Mouse (Mus musculus) layer of hippocampus, postnatal 14 days (tissue): ENCODE measurements at regions not wholly inside any gene's neighbourhood (a gene's known extent, or its start where the extent isn't known, plus 50 kb on each side); places are given as distances from the start of the nearest gene placed in this dataset.
A peak's percentile ranks its signal among the peaks of the same experiment; 100 is the strongest.
"Not testable (repeated sequence)": the region's sequence is repeated elsewhere in the genome, so short reads cannot be mapped to it uniquely, and the experiment has no call there.

ENCODE experiments used
- DNase-seq, 2 experiments: peaks; one replicate each; pipeline ENCODE4 v3.0.0; 2021 to 2022; ENCODE audit warnings: low spot score in 2 of 2, mixed read lengths in 1 of 2

DNA sequence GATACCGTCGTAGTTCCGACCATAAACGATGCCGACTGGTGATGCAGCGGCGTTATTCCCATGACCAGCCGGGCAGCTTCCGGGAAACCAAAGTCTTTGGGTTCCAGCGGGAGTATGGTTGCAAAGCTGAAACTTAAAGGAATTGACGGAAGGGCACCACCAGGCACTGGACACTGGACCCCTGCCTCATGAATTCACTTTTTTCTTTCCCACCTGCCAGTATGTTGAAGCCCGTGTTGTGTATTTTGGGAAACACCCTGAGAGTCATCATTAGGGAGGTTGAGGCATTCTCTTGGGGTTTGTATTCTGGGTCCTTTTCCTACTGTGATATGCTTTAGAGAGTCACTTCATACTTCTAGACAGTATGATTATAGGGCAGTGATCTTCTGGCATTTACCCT, 197.9 kb downstream of the Samd9l start:
- not testable (repeated sequence) for DNase-seq

DNA sequence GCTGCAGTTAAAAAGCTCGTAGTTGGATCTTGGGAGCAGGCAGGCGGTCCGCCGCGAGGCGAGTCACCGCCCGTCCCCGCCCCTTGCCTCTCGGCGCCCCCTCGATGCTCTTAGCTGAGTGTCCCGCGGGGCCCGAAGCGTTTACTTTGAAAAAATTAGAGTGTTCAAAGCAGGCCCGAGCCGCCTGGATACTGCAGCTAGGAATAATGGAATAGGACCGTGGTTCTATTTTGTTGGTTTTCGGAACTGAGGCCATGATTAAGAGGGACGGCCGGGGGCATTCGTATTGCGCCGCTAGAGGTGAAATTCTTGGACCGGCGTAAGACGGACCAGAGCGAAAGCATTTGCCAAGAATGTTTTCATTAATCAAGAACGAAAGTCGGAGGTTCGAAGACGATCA, 198.3 kb downstream of the Samd9l start:
- peak in 1 of 2 experiments; percentile 58 for DNase-seq

DNA sequence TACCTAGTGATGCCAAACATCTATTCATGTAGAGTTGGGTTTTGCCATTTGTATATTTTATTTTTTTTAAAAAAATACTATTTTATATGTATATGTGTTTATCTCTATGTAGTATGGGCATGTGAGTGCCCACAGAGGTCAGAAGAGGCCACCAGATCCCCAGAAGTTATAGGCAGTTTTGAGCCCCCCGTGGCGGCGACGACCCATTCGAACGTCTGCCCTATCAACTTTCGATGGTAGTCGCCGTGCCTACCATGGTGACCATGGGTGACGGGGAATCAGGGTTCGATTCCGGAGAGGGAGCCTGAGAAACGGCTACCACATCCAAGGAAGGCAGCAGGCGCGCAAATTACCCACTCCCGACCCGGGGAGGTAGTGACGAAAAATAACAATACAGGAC, 198.8 kb downstream of the Samd9l start:
- DNase-seq: peak; percentile 16 to 34

DNA sequence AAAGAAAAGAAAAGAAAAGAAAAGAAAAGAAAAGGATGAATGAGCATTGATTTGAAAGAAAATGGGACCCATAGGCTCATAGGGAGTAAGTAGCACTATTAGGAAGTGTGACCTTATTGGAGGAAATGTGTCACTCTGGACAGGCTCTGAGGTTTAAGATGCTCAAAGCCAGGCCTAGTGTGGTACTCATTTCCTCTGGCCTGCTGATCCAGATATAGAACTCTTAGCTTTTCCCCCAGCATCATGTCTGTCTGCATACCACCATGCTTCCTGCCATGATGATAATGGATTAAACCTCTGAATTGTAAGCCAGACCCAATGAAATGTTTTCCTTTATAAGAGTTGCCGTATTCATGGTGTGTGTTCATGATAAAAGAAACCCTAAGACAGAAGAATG, 206.9 kb downstream of the Samd9l start:
- not testable (repeated sequence) for DNase-seq

DNA sequence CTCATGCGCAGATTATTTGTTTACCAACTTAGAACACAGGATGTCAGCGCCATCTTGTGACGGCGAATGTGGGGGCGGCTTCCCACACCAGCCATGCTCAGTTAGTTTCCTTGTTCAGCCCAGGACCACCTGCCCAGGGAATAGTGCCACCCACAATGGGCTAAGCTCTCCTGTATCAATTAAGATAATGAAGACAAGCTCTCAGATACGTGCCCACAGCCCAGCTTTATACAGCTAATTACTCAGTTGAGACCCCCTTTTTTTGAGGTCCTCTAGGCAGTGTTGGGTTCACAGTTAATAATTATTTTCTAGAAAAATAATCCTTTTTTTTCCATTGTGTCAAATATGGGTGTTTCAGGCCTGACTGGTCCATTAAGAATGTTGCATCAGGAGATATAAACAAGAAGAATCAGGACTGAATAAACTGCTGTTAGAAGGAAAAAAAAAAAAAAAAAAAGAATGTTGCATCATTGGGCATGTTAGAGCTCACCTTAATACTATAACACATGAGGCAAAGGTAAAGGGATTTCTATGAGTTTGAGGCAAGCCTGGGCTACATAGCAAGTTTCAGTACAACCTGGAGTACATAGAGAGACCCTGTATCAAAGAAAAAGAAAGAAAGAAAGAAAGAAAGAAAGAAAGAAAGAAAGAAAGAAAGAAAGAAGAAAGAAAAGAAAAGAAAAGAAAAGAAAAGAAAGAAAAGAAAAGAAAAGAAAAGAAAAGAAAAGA, 207.5 kb downstream of the Samd9l start:
- not testable (repeated sequence) for DNase-seq

DNA sequence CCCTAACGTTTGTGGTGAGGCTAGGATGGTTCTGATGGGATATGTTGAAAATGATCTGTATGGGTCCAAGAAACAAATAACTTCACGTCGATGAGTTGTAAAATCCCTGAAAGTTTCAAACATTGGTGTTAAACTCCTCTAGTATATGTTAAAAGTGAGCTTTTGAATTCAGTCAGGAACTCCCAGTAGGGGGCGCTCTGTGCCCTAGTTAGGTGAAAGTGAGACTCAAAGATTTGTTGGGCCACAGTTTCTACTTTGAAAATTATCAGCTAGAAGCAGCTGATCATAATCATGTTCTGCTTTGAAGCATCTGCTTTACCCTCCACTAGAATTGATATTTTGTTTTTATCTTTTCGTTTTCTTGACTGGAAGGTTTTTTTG, 215.6 kb downstream of the Samd9l start:
- DNase-seq: peak; percentile 2 to 40

DNA sequence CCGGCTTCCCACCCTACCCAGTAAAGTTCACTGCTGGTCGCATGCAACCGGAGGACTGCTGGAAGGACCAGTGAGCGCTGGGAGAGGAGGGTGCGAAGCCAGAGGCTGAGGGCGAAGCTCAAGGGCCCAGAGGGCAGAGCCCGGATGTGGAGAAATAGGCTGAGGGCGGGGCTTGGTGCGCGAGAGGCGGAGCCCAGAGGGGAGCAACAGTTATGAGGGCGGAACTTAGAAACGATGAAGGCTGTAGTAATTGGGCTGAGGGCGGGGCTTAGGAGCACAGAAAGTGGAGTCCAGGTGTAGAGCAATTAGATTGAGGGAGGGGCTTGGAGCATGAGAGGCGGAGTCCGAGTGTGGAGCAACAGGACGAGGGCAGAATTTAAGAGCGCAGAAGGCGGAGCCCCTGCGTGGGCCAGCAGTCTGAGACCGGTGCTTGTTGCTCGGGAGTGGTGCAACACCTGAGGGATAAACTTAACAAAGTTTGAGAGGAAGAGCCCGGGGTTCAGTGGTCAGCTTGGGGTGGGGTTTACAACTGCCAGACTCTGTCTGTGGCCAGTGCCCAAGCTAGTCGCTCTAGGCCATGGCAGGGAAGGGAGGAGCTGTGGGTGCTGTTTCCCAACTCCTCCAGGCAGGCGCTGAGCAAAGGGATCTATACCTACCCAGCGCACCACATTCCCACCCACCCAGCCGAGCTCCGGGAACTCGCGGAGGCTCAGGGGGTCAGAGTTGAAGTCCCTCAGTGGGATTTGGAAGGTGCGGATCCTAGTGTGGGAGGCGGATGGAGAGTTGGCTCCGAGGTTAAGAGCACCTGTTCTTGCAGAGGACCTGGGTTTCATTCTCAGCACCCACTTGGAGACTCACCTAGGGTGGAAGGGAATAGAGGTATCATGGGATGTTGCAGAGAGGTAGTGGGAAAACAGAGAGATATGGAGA, 216.2 kb downstream of the Samd9l start:
- peak in 1 of 2 experiments; percentile 1 for DNase-seq

DNA sequence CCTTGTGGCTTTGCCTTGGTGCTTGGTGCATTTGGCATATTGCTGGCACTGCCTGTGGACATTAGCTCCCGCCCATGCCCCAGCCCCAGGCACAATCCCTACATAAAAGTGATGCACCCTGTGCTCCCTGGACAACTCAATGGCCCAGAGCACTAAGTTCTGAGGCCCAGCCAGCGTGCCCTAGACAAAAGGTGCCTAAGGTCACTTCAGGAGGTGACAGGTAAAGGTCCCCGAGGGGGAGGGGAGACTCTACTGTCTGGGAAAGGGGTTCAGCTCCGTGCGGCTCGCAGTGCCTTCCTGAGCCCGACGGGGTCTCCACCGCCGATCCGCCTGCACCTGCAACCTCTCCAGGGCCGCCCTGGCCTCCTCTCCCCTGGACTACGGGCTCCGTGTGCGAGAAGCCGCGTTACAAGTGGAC, 216.9 kb downstream of the Samd9l start:
- not testable (repeated sequence) for DNase-seq

DNA sequence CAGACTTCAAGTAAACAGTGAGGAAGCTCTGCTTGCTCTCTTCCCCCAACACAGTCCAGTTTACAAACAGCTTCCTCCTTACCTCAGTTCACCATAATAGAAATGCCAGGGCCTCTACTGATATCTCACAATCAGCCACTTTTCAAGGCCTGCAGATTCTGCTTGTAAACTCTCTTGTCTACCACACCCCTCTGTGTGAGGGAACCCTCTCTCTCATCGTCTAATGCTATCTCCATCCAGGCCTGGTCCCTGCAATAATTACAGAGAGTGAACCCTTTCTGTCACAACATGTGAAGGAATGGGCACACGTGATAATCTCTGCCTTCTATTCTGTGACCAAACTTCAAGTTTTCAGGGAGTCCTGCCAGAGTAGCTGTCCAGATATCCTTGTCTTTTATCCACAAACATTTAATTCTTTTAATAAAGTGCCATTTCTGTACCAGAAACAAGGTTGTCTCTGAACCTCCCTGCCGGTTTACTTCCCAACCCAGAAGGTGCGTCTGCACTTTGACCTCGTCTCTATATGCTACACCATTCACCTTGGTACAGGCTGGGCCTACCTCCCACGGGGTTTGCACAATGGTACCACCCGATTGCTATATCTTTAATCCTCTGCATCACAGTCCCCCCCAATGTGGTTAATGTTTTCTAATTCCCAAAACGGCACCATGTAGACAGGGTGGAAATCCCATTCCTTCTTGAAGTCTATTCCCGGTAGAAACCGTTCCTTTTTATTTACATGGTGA, 219.6 kb downstream of the Samd9l start:
- not testable (repeated sequence) for DNase-seq

DNA sequence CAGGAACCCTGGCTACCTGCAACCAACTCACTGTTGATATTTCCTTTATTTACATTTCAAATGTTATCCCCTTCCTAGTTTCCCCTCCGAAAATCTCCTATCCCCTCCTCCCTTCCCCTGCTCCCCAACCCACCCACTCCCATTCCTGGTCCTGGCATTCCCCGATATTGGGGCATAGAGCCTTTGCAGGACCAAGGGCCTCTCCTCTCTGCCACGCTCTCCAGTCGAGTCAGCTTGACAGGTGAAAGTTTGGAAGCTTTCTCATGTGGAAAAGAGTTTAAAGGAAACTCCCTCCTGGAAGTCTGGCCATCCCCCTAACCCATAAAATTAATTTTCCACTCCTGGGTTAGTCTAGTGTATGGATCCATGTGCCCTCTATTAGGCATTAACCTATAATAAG, 229.9 kb downstream of the Samd9l start:
- DNase-seq: not testable (repeated sequence)

DNA sequence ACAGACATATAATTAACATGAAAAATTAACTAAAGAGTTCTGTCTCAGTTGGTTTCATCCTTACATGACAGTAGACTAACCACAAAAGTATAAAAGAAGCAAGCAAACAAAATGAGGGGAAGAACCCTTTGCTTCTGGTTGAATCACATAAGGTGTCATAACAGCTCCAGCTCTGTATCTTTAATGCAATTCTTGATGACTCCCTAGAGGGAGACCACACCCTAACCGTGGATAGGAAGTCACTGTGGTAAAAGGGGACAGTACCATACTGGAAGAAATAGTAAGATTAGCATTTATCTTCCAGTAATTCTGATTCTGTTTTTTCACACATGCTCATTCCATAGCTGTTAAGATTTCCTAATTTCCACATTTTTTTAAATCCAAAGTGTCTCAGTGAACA, 233.2 kb downstream of the Samd9l start:
- DNase-seq: not testable (repeated sequence)

DNA sequence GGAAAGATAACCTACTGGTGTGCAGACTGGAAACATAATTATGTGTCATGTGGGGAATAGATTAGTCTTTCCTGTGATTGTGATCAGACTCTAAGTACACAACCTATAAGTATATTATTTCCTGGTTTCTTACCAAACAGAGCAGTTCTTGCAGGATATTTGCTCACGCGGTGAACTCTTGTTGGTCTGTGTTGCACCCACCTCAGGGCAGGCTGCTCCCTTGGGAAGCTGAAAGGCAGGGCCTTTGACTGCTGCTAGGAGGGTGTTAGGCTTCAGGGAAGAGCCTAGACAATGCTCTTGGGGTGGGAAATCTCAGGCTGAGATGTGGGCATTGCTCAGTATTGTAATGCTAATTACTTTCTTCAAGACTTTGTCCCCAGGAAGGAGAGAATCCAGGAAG, 247.5 kb downstream of the Samd9l start:
- not testable (repeated sequence) for DNase-seq

DNA sequence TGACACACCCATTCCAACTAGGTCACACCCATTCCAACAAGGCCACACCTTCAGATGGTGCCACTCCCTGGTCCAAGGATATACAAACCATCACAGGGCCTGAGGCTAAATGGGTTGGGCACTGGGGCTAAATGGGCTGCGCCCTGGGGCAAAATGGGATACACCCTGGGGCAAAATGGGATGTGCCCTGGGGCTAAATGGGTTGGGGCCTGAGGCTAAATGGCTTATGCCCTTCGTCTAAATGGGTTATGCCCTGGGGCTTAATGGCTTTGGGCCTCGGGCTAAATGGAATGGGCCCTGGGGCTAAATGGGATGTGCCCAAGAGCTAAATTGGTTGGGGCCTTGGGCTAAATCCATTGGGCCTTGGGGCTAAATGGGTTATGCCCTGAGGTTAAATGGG, 261.5 kb downstream of the Samd9l start:
- not testable (repeated sequence) for DNase-seq

DNA sequence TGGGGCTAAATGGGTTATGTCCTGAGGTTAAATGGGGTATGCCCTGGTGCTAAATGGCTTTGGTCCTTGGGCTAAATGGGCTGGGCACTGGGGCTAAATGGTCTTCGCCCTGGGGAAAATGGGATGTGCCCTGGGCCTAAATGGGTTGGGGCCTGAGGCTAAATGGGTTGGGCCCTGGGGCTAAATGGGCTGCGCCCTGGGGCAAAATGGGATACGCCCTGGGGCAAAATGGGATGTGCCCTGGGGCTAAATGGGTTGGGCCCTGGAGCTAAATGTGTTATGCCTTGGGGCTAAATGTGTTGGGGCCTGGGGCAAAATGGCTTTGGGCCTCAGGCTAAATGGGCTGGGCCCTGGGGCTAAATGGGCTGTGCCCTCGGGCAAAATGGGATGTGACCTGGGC, 265.6 kb downstream of the Samd9l start:
- not testable (repeated sequence) for DNase-seq

DNA sequence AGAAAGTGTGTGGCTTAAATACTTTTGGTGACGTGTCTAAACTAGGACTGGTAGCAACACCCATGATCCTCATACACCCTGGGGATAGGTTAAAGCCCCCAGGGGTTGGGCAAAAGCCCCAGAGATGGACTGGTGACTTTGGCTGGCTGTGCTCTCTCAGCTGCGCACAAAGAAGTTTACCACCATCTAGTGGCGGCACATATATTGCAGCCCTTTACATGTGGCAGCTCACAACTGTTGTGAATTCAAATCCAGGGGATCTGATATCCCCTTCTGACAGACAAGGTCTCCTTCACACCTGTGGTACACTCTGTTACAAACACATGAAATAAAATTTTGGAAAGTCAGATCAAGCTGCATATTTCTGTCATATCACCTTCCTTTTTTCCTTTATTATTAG, 283.1 kb downstream of the Samd9l start:
- not testable (repeated sequence) for DNase-seq
